Mouse (Mus musculus) adrenal gland, adult 18-20 months (tissue): ENCODE measurements at regions not wholly inside any gene's neighbourhood (a gene's known extent, or its start where the extent isn't known, plus 50 kb on each side); places are given as distances from the start of the nearest gene placed in this dataset.

Experiments used
- DNase-seq, 2 experiments: peaks; one replicate each; pipeline ENCODE4 v3.0.0; 2021 to 2022; ENCODE audit warnings: low spot score in 2 of 2

DNA sequence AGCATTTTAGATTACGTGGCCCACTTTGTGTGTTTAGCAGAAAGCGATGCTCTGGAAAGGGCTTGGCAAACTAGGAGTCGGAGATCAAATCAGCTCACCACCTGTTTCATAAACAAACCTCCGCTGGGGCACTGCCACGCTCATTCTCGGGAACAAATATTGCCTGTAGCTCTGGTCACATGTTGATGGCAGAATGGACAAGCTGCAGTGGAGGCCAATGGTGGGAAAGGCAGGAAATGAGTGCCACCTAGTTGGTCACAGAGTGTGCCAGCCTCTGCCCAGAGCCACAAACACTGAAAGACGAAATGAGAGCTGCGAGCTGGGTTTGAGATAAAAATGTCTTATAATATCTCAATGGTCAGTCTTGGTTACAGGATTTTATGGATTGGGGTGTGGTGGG lies 259.2 kb upstream of the Csf3r start:
- no peak for DNase-seq

DNA sequence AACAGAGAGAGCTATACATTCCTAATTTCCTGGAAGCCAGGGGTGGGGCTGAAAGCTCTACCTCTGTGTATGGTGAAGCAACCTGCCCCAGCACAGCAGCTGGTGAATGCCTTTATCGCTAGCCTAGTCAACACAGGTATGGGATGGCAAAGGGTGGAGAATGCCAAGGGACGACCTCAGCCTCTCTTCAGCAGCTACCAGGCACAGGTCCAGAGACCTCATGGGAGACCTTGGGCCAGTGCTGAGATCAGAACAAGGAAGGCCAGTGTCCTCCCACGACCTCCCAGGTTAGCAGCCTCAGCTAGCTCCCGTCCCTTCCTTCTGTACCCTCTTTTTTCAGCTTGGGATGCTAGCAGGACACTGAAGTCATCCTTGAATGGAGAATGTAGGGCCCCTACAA lies 247.2 kb upstream of the Csf3r start:
- peak in 1 of 2 experiments; percentile 15 for DNase-seq

DNA sequence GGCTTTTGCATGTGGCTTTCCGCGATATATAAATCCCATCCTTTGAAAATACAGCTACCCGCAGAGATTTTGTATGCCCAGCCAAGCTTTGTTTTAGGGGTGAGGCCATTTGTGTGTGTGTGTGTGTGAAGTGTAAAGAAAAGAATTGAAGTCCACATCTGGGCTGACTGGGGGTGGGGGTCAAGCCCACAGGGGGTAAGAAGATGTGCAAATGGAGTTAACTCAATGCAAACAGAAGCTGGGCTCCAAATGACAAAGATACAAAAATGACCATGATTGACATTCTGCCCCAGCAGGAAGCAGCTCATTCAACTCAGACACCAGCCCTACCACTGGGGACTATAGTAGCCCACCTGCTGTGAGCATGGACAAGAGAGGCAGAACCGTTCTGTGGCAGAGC lies 244.2 kb upstream of the Csf3r start:
- no peak for DNase-seq

DNA sequence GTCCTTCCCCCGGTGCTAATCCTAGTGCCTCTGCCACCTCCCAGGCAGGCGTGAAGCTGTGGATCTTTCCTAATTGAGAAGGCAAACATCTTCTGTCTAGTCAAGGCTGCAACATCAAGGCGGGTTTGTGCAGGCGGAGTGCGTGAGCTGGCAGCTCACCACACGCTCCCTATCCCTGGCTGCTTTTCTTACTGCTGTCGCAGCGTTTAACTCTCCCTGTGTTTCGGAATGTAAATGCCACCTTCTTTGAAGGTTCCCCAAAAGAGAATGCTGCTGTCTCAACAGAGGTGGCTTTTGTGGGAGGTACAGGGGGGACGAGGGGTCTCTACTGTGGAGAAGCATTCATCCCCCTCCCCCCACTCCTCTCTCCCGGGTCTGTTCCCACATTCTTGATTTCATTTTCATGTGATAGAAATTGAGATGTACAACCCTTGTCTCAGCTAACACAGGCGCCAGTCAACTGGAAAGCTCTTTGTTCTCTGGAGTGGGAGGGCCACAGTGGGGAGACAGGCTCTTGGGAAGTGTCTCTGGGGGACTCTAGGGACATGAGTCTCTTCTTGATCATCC lies 243.3 kb upstream of the Csf3r start:
- no peak for DNase-seq

DNA sequence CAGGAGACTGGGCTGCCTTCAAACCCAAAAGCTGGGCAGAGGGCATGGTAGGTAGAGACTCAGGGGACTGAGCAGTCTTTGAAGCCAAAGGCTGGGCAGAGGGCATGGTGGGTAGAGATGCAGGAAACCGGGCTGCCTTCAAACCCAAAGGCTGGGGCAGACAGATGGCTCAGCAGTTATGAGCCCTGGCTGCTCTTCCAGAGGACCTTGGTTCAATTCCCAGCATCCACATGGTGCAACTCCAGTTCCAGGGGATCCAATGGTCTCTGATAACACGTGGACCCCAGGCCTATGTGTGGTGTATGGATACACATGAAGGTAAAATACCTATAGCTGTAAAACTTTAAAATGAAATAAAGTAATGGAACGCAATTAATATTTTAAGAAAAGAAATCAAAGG lies 242.0 kb upstream of the Csf3r start:
- DNase-seq = no peak

DNA sequence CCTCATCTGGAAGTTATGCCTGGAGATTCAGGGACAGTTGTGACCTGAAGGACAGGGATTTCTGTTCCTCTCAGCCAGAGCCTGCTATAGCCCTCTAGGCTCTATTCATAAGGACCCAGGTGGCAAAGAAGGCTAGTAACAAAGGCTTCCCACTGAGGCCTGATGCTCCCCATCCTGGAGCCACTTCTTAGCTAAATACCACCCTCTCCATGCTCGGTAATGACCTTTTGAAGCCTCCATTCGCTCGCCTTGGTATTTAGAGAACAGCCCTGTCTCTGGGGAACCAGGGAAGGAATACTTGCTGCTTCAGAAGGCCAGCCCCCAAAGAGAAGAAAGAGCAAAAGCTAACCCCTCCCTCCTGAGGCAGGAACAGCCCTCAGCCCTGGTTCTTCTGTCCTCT lies 238.3 kb upstream of the Csf3r start:
- DNase-seq = no peak

DNA sequence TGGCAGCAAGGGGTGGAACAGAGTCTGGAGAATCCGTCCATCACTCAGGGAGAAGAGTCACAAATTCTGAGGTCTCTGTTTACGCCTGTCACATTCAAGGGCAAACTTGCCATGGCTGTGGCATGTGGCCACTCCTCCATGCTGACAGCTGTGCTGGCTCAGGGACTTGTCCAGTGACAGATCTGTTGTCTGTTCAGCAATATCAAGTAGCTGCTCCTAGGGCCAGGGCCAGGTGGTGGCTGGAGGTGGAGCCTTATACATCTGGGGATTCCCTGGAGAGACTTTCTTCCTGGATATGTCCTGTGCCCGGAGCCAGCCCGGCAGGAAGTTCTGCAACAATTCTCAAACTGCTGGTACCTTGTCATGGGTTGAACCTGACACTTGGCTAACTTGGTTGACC lies 229.7 kb upstream of the Csf3r start:
- no peak for DNase-seq

DNA sequence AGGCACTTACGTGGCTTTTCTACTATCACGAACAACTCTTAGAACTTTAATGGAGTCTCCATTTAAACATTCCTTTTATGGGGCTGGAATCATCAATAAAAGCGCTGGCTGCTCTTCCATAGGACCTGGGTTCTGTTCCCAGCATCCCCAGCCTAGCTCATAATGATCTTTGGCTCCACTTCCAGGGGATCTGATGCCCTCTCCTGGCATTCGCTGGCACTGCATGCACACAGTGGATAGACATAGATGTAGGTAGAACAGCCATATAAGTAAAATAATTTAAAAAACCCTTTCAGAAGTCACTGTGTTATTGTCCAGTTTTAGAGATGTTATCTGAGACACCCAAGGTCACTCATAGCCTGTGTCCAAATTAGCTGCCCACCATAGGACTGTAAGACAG lies 216.4 kb upstream of the Csf3r start:
- no peak for DNase-seq

DNA sequence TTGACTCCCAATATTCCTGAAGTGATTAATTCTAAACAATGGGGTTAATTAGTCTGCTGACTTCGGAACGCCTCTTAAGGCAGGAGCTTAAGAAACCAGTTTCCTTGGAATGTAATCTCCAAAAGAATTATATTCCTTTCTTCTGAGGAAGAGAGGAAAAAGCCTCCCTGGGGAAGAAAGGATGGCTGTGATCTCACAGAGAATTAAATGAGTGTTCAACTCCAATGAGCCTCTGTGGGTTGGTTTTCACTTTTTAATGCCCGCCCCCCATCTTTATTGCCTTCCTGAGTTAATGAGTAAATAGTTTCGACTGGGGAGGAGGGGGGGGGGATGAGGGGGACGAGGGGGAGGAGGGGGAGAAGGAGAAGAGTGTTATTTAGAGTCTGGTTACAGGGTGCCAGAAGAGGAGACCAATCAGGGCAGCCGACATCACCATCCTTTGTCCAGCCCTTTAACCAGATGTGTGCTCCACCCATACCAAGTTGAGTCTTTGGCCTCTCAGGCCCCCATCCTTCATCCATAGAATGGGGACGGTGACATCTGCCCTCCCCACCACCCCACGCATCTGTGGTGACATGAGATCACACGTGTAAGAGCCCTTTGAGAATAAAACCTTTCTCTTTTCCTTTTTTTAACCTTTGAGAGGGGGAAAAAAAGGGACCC lies 214.8 kb upstream of the Csf3r start:
- no peak for DNase-seq

DNA sequence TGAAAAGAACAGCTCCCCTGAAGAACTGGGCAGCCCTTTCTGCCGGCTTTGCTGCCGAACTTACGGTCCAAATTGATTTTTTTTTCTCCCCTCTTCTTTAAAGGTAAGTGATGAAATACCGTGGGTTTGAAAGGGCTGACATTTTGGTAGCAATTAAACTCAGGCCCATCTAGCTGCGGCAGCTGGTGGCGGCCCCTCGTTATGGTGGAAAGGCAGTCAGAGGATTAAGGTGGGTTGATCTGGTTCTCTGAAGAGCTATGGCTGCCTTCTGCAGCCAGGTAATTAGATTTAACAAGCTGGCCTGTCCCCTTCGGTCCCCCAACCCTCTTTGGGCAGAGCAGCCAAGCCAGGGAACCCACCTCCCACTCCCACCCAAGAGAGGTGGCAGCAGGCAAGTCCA lies 214.1 kb upstream of the Csf3r start:
- no peak for DNase-seq

DNA sequence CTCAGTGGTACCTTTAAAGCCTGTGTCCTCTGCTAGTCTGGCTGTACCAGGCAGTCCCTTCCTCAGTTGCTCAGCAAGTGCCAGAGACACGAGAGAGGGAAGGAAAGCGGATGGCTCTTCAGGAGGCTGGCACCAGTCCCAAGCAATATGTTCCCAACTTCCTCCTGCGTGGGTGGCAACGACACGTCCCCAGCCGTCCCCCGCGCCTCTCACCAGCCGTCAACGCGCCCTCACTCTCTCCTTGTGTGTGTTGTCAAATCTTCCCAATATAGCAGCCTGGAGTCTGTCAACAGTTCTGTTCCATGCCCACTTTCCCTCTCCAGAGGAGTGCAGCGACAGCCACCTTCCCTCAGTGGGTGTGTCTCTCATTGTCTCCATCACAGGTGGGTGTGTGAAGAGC lies 210.0 kb upstream of the Csf3r start:
- no peak for DNase-seq

DNA sequence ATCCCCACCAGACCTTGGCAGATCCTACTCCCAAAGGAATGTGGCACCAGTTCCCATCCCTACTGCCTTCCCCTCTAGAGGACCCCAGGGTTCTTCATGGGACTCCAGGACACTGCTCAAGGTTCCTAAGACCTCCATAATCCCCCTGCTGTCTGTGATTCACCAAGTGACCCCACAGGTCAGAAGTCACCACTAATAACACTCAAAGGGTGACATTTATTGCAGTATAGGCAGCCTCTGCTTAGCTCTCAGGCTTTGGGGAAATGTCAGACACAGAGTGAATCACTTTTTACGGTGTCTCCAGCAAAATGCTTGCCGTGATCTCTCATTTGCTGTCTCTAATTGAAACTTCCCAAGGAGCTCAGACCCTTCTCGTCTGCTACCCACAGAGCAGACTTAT lies 209.1 kb upstream of the Csf3r start:
- DNase-seq = no peak

DNA sequence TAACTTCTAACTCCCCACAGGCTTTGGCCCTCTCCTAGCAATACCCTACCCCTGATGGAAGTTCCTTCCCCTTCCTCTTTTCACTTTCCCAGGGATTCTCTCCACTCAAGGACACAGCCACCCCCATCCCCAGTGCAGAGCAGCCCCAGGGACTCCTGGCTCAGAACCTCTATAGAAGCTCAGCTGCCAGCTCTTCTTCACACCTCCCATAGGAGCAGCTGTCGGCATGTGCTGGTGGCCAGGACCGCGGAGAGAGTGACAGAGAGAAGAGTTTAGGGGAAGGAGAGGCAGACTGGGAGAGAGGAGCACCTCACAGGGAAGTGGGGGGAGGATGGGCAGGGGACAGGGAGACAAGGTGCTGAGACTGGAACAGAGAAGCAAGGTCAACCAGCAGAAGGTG lies 199.8 kb upstream of the Csf3r start:
- no peak for DNase-seq

DNA sequence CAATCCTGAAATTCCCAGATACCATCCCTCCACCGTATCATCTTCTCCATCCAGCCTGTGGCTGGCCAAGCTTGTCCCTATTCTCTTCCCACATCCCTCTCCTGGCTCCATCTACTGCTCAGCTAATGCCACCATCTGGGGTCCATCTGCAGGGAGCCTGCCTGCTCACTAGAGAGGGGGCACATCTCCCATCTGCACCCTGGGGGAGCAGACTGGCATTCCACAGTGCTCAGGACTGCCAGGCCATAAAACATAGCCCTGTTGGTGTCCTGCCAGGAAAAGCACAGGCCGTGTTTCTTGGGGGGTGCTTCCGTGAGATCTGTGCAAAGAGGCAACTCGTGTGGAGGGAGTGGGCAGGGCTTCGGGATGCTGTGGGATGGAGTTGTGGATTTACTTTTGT lies 197.9 kb upstream of the Csf3r start:
- DNase-seq = no peak

DNA sequence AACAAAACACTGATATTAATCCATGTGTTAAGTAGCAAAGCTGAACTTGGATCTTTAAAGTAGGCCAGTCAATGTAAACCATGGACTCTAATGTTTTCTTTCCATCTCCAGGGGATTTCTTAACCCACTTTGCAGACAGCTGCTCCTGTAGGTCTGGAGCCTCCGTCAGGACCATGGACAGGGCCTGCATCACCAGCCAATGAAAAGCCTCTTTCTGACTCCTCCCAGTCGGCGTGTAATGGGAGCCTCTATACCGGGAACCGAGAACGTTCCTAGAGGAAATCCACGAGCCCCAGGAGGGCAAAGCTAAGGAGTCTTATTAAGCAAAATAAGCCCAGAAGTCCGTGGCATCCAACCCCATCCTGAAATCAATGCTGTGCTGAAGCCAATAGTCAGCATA lies 189.1 kb upstream of the Csf3r start:
- DNase-seq = peak in 1 of 2 experiments; percentile 22

DNA sequence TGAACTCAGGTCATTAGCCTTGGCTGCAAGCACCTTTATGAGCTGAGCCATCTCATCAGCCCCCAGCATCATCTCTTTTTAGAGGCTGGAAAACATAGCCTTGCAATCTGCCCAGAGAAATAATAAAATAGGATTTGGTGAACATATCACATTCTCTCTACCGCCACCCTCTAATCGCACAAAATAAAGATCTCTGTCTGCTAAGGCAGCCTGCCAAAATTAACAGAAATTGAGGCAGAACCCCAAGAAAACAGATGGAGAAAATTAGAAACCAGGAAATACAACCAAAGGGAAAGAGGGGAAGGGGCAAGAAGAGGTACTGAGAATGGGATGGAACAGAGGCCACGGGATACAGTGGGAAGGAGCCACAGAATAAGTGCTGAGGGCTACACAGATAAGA lies 176.8 kb upstream of the Csf3r start:
- no peak for DNase-seq

DNA sequence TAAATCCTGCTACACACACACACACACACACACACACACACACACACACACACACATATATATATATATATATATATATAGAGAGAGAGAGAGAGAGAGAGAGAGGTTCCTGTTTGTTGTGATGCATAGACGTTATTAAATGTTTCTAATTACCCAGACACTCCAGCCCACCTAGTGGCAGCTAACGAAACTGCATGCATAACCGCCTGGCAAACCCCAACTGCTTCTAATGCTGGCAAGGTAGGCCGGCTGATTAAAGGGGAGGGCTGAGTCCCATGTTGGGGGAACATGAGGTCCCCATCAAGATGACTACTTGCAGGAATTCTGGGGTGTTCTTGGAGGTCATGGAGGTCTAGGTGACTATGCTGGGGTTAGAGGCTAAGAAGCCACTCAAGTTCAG lies 174.1 kb upstream of the Csf3r start:
- DNase-seq = peak; percentile 66

DNA sequence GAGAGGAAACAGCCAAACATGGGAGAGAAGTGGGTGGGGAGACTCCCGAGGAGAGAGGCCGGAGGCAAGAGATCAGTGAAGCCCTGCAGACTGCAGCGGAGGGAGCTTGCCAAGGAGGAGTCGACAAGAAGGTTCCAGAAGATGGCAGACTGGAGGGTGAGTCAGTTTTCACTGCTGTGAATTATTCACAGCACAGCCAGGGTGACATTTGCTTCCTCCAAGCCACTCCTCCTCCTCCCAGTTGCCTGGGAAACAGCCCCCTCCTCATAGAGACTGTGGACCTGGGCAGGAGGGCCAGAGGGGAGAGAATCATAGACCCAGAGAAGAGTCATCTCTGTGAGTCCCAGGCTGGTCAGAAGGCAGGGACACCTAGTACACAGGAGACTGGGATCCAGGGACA lies 171.8 kb upstream of the Csf3r start:
- no peak for DNase-seq

DNA sequence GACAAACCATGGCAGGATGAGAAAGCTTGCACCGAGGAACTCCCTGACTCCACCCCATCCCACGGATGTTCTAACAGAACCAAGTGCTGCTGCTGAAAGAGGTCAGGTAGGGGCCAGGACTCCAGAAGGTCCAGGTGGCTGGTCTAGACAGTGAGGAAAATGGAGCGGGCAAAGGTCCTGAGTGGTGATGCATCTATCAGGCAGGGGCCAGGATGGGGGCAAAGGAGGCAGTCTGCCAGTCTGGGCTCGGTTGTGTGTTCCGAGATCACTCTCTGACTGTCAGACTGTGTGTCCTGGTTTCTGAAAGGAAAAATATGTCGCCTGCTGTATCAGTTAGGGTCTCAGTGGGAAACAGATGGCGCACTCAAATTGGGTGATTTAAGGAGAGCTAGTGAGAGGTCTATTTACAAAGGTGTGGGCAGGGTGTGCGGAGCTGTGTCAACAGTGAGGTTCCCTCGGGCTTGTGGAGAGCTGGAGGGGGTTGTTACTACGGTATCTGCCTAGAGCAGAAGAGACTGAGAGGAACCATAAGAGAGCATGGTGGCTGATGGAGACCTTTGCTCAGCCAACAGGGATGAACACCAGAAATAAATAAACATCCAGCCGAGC lies 168.3 kb upstream of the Csf3r start:
- DNase-seq = no peak

DNA sequence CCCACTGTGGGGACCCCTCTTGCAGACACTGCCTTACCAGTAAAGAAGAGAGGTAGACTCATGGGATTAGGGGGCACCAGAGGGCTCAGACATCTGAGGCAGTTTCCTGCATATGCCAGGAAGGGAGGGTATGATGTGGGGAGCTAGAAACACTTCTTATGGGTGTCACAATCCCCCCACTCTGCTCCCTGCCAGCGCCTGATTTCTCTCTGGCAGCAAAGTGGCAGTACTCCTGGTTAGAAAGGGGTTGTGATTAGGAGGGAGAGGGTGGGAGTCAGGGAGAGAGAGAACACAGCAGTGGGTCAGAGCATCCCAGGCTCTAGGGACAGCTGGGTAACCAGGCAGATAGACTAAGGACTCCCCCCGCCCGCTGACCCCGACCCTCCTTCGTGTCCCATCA lies 167.6 kb upstream of the Csf3r start:
- DNase-seq = no peak

DNA sequence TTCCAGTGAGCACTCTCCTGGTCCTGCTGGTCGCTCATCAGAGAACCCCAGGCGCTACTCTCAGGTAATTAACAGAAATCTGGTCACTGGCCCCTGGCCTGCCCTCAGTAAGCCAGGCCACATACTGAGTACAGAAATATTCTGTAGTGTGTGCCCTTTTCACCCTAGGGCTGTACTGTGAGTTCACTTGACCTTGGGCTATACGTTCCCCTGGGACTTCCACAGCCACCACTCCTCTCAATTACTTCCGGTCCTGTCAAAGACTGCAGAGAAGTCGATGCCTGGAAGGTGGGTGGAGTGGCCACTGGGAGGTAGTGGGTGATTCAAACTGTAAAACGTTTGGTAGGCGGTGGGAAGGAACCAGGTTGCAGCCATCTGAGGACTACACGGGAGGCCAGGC lies 159.3 kb upstream of the Csf3r start:
- no peak for DNase-seq

DNA sequence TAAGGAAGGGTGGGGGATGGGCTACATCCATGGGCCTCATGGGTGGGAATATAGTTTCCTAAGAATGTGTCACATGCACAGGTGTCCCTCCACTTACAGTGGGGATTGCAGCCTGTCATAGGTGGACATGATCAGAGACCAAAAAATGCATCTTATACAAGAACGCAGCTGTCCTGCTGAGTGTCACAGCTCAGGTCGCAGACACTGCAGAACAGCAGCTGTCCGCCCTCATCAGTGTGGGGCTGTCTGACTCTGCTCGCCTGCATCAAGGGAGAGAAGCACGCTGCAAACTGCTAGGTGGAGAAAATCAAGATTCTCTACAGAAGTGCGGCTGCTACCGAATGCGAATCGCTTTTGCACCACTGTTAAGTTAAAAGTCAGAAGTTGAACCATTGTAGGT lies 158.6 kb upstream of the Csf3r start:
- no peak for DNase-seq

DNA sequence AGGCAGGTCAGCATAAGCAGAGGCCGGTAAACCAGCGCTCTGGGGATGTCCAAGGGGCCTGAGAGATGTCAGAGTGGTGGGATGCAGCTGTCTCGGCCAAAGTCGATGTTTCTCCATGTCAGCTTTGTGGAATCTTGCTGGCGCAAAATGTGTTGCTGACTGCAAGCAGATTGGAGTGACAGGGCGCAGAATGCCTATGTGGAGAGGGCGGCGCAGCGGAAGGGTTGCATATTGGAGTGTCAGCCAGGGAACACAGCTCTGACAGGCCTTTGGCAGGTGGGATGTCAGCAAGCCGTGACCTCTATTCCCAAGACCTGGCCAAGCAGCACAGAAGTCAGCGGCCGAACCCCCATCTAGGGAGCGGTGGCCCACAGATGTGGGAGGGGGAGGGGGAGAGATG lies 153.1 kb upstream of the Csf3r start:
- DNase-seq = no peak
